Mouse (Mus musculus): ENCODE results near the gene Aldh16a1. TPM values are rescaled to one million over a fixed set of nuclear protein-coding genes. Genes with fewer than 3 reads are reported as not detected.
"Not testable (repeated sequence)": the region's sequence is repeated elsewhere in the genome, so short reads cannot be mapped to it uniquely, and the experiment has no call there.

The Aldh16a1 gene
- polyA plus RNA-seq, 2 experiments from 2014 or later: 21.4 to 27.4 TPM

DNA sequence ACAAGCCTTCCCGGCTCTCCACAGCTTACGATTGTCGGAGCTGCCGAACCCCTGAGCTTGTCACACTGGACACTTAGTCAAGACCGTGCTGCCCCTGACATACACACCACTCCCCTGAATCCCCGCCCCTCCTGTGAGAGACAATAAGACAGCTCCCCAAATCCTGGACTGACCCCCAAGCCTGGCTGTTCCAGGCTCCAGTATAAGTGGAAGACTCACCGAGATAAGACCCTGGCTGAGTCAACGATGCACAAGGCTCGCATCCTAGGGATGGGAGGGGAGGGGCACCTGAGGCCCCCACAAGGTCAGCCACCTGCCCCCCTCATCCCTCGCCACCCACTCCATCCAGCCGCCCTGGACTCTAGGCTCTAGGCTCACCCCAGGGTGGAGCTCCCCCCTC, 22.5 kb downstream of the Aldh16a1 start:
- no peak for ATAC-seq

DNA sequence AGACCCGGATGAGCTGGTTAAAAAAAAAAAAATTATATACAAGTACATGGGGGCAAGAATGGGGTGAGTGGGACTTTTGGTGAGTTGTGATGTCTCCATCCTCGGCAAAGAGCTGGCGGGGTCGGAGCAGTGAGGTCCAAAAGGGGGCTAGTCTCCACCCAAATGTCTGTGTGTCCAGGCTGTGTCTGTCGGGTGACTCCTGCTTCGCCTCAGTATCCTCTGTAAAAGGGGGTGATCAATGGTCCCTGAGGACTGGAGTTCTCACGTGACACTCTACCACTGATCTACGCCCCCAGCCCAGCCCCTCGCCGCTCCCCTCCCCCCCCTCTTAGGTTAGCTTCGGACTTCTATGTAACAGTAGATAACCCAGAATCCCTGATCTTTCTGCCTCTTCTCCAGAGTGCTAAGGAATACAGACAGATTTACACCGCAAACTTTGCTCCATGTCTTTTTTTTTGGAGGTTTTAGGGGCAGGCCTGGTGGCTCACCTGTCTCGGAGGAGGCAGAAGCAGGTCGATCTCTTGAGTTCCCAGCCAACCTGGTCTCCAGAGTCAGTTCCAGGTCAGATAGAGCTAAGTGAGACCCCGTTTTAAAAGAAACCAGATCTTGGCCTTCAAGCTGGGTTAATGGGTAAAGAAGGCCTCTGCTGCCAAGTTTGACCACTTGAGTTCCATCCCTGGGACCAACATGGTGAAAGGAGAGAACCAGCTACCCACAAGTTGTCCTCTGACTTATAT, 24.4 kb downstream of the Aldh16a1 start:
- ATAC-seq: no peak

- ATAC-seq: no peak
These were observed 25.1 kb downstream of the Aldh16a1 start for GRCm38 (mm10) chr7:45129318-45129717.

GRCm38 (mm10) chr7:45128624-45129246, 25.6 kb downstream of the Aldh16a1 start, which contains the start of gene Rpl13a:
TSS of gene Rpl13a (minus strand) at chr7:45128761.
- ATAC-seq: peak; percentile 81

GRCm38 (mm10) chr7:45127700-45128224, 26.6 kb downstream of the Aldh16a1 start:
- ATAC-seq: no peak

GRCm38 (mm10) chr7:45126844-45127699, 27.3 kb downstream of the Aldh16a1 start:
- no peak for ATAC-seq

- ATAC-seq: no peak
These were observed 28.1 kb downstream of the Aldh16a1 start for GRCm38 (mm10) chr7:45126147-45126843.

DNA sequence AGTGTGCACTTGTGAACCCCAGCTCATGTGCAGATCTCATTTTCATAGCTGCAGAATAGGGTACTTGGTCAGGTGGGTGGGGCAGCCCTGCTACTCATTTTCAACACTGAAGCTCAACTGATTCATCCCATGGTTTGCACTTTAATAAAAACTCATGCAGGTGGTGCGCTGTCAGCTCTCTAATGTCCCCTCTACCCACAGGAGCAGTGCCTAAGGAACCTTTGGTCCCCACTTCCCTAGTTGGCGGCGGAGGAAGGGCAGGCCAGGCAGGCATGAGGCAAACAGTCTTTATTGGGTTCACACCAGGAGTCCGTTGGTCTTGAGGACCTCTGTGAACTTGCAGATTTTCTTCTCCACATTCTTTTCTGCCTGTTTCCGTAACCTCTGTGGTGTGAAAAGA, 28.7 kb downstream of the Aldh16a1 start:
- not testable (repeated sequence) for ATAC-seq

GRCm38 (mm10) chr7:45125144-45125600, 29.2 kb downstream of the Aldh16a1 start:
- no peak for ATAC-seq

DNA sequence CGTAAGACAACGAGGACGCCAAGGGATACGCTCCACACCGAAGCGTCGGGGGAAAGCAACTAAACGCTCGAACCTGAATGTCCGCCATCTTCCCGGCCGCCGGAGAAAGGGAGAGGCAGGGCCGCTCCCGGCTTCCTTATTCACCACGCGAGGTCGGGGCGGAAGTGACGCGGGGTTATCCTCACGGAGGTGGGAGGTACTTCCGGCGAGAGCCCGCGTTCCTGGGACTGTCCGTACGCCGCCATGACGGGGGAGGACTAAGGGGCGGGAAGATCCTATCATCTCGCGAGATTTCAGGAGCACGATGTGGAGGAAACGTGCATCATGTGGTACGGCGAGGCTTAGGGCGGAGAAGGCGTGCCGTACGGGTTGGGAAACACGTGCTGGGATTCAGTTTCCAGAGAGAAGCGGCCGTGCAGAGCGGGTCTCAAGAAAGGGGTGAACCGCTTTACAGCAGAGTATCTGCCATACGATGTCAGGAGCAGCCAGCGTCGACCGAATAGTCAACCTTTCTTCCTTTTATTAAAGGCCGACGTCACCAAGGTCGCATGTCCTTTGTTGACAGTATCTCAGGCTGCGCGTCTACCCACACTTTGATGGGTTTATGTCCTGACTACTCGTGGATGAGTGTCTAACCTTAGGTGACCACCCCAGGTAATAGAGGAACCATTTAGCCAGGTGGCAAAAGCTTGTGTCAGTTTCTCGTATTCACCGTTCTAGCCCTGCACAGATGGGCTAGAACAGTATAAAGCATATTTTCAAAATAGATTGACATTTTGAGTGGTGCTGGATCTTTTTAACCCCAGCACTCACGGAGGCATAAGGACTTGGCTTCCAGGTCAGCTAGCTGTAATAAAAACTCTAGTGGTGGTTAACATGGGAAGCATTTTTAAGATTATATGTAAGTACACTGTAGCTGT, 29.9 kb downstream of the Aldh16a1 start, which contains the start of gene Rps11:
Rps11 (minus strand) TSS at position 216 of the 920 bp plus-strand sequence.
- peak; percentile 43 for ATAC-seq

DNA sequence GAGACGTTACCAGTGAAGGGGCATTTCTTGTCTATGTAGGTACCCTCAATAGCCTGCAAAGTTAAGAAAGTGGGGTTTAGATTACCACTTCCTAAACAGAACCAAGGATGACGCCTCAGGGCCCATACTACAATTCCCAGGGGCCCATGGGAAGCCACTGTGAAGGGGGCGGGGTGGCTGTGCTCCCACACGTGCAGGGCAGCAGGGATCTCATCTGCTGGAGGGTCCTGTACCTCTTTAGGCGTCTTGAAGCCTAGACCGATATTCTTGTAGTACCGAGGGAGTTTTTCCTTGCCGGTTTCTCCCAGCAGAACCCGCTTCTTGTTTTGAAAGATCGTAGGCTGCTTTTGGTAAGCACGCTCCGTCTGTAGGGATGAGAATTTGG, 31.2 kb downstream of the Aldh16a1 start:
- no peak for ATAC-seq

GRCm38 (mm10) chr7:45122561-45123185, 31.7 kb downstream of the Aldh16a1 start:
- no peak for ATAC-seq

DNA sequence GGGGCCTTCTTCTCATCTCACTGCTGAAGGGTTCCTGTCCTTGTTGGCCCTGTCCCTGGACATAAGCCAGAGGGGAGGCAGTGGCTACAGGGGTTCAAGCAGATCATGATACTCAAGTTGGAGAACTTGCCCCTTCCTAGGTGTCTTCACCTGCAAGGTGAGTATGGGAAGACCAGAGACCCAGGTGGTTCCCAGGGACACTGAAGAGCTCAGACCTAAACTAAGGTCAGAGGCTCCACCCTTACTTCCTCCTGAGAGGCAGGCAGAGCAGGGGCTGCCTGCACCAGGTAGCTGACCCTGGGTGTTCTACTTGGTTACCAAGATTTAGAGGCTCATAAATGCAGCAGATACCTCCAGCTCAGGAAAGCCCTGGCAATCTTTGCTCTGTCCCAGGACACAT, 32.4 kb downstream of the Aldh16a1 start:
- ATAC-seq: no peak

DNA sequence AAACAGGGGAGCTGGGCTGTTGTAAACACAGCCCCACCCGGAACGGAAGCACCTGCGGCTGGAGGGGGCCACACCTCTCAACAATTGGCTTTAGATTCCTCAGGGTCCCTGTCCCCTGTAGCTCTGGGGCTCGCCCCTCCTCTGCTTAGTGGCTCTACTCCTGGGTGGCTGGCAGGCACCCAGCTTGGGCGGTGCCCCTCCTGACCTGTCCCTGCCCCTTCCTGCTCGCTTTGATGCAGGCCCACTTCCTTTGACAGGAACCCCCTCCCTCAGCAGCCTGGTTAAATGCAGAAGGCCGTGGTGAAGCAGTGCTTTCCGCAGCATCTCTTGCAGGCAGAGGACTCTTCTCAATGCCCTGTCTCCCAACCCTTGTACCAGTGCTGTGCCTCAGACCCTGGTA, 33.0 kb downstream of the Aldh16a1 start:
- peak; percentile 68 for ATAC-seq

GRCm38 (mm10) chr7:45119780-45120709, 34.3 kb downstream of the Aldh16a1 start:
- ATAC-seq: peak; percentile 8

DNA sequence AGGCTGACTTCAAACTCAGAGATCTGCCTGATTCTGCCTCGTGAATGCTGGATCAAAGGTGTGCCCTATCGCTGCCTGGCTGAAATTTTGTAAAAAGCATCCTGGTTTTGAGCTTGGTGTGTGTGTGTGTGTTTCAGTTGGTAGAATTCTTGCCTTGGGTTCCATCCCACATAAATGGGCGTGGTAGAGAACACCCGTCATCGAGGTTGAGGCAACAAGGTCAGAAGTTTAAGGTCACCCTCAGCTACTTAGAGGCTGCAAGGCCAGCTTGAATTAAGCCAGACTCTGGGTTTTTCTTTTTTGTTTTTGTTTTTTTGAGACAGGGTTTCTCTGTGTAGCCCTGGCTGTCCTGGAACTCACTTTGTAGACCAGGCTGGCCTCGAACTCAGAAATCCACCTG, 36.0 kb downstream of the Aldh16a1 start:
- no peak for ATAC-seq

GRCm38 (mm10) chr7:45117566-45117965, 36.8 kb downstream of the Aldh16a1 start:
- ATAC-seq: no peak

DNA sequence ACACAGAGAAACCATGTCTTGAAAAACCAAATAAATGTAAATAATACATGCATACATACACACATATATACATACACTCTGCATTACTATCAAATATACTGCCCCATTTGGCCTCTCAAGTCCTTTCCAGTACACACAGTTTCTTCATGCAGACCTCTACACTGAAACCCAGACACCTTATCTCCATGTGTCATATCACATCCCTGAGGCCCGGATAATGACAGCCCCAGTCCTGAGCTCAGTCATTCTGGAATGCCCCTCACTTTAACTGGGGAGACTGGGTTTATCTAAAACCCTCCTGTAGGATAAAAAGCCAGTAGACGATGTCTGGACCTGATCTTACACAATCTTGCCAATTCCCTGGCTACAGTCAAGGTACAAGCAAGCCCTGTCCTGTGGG, 40.9 kb downstream of the Aldh16a1 start:
- no peak for ATAC-seq

DNA sequence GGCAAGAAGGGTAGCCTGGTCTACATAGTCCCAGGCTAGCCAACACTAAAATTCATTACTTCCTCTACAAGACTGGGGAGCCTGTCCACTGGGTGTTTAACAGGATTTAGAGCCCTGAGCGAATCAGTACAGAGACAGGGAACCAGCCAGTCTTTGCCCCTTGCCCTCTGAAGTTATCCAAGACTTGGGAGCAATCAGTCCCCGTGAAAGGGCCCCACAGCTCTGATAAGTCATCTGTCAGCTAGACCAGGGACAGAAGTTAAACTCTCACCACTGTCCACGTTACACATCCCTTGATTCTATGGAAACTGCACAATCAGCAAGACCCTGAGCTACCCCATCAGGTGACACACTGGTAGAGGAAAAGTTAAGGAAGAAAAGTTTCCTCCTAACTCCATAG, 41.9 kb downstream of the Aldh16a1 start:
- no peak for ATAC-seq

All from activated CD4-positive, CD25-positive, alpha-beta regulatory T cell, adult 4 months (primary cell).